8 mouse cellular contexts compared by ENCODE assay signal in genomic region chr10:127694636-127695035, GRCm38 (mm10). TPM values are rescaled to one million over a fixed set of nuclear protein-coding genes. Genes with fewer than 3 reads are reported as not detected.
DNase-seq lines count a peak whose midpoint lies in the region; ATAC-seq and TF ChIP-seq lines count a peak whose summit lies in the region.

No protein-coding gene starts in this region.

- no peak for TF ChIP-seq POLR2A in CH12.LX (IDR thresholded peaks at IDR 0.05; ENCODE audit: low read depth, low read length)

- H3K9me3 ChIP-seq in CH12.LX (replicated peaks; ENCODE audit: low read length) = no peaks in the 10 kb centered on the region
- H3K9me3 ChIP-seq in liver, embryonic 13.5 days (replicated peaks) = no peaks in the 10 kb centered on the region

- TF ChIP-seq RAD21 in CH12.LX (IDR thresholded peaks at IDR 0.05; ENCODE audit: low read depth, low read length) = peak; percentile 38

- no peaks in the 10 kb centered on the region for H3K79me2 ChIP-seq in CH12.LX (replicated peaks; ENCODE audit: control insufficient read depth, extremely low read depth, insufficient read depth, poor library complexity, severe bottlenecking)

- peaks cover 40 to 82% of the 10 kb centered on the region in 2 experiments for H3K36me3 ChIP-seq in CH12.LX (replicated peaks in 1 of 2; ENCODE audit: control insufficient read depth in 1 of 2, insufficient read depth in 1 of 2, low read length in 1 of 2)
- H3K36me3 ChIP-seq in liver, embryonic 13.5 days = peaks cover 67% of the 10 kb centered on the region

- ATAC-seq in liver, embryonic 13.5 days (ENCODE audit: low read depth) = peak; percentile 43; the same call in 1 of the 2 replicates

- no peak overlapping the region for H3K4me3 ChIP-seq in CH12.LX (replicated peaks in 1 of 3; ENCODE audit: low read depth in 2 of 3, low read length in 2 of 3, poor library complexity in 1 of 3)
- H3K4me3 ChIP-seq in liver, embryonic 13.5 days (replicated peaks) = no peak overlapping the region

- no peaks in the 10 kb centered on the region for H3K27me3 ChIP-seq in CH12.LX (replicated peaks)
- no peaks in the 10 kb centered on the region for H3K27me3 ChIP-seq in liver, embryonic 13.5 days

- peak; percentile 27 for DNase-seq in kidney, postnatal 10 days
- DNase-seq in kidney, adult 8-10 months = no peak
- DNase-seq in CH12.LX (ENCODE audit: extremely low read depth) = peak; percentile 35
- peak; percentile 34 for DNase-seq in brain, adult 2 months (ENCODE audit: low read depth, low spot score)
- no peak for DNase-seq in liver, embryonic 13.5 days
- no peak for DNase-seq in urinary bladder, postnatal 36 days (ENCODE audit: low spot score in 2 of 2)
- no peak for DNase-seq in ovary, adult 18-20 months (ENCODE audit: low spot score)
- no peak for DNase-seq in left cerebral cortex, postnatal 4 days

- intact Hi-C loops in left cerebral cortex, postnatal 4 days (cut with DNase I) = loop anchor here (5.0 kb wide), 1 partner anchor 43 kb away; the partner anchor contains the start of gene Zbtb39

- H3K9ac ChIP-seq in CH12.LX (ENCODE audit: insufficient read depth, low read depth) = no peak overlapping the region
- no peak overlapping the region for H3K9ac ChIP-seq in liver, embryonic 13.5 days

- H3K27ac ChIP-seq in CH12.LX (ENCODE audit: insufficient read depth, low read depth) = no peak overlapping the region
- H3K27ac ChIP-seq in liver, embryonic 13.5 days = no peak overlapping the region

- 48% methylated on average over 2 of the region's 2 CpGs for WGBS in liver, embryonic 13.5 days (ENCODE audit: insufficient replicate concordance)

- no peak overlapping the region for H3K4me2 ChIP-seq in CH12.LX (ENCODE audit: insufficient read depth, low read depth, poor library complexity, severe bottlenecking)
- H3K4me2 ChIP-seq in liver, embryonic 13.5 days = no peak overlapping the region

- dilution Hi-C loops in CH12.LX (cut with MboI; ENCODE audit: extremely low pct_ligation_motif_present, extremely low pct_unique_long_range_greater_than_20kb, low sequenced_read_pairs) = no loop called here

- TF ChIP-seq EP300 in CH12.LX (IDR thresholded peaks at IDR 0.05; ENCODE audit: low read length) = no peak

- no peaks in the 10 kb centered on the region for H3K4me1 ChIP-seq in CH12.LX (ENCODE audit: control insufficient read depth in 1 of 2, insufficient read depth in 2 of 2)
- H3K4me1 ChIP-seq in liver, embryonic 13.5 days (replicated peaks) = peaks cover 11% of the 10 kb centered on the region

- TF ChIP-seq CTCF in CH12.LX (conservative IDR thresholded peaks at IDR 0.05 in 1 of 2, IDR thresholded peaks at IDR 0.05 in 1 of 2; ENCODE audit: low read depth in 2 of 2, low read length in 2 of 2) = peak; percentile 72 to 78

- in situ Hi-C loops in CH12.LX (cut with MboI; ENCODE audit: low pct_ligation_motif_present, low pct_unique_long_range_greater_than_20kb, low sequenced_read_pairs) = loop anchor here (5.0 kb wide), 1 partner anchor 38 kb away; no protein-coding TSS in a partner anchor

TF ChIP-seq in CH12.LX, 34 proteins besides CTCF, POLR2A, EP300 and RAD21:
- TF ChIP-seq SMC3 (IDR thresholded peaks at IDR 0.05; ENCODE audit: low read depth, low read length) (peak; percentile 76), ZNF384 (IDR thresholded peaks at IDR 0.05; ENCODE audit: low read depth, low read length) (peak; percentile 81), CHD1 (IDR thresholded peaks at IDR 0.05; ENCODE audit: low read depth, low read length) (no peak), MYC (IDR thresholded peaks at IDR 0.05; ENCODE audit: low read depth, low read length) (0 out of 2 replicates have a peak, but pooled peaks have one; percentile 18)
TF ChIP-seq in CH12.LX: peak in this region for 3.

RNA-seq across cellular contexts. Expression of gene Myo1a, which starts 10.3 kb away (rescaled TPM):
- 1.8 and 2.3 TPM in 2 replicates for total RNA-seq in CH12.LX (2012; rRNA removed)
- total RNA-seq in CH12.LX (2014; rRNA removed) = 0.08 and 0.24 TPM in 2 replicates
- 0.36 and 0.45 TPM in 2 replicates for polyA plus RNA-seq in CH12.LX (2012; ENCODE audit: insufficient read length, low read depth)
- 0.17 TPM in 2 replicates for polyA plus RNA-seq in liver, embryonic 13.5 days (2015; fragmentation: Nextera tagmentation; extraction: Ambion mirVana)
- total RNA-seq in left cerebral cortex, postnatal 4 days (2021) = under 1 TPM; 0.46 to 0.82 TPM

RNA-seq across cellular contexts. Expression of gene Nab2, which starts 26.3 kb away (rescaled TPM):
- total RNA-seq in CH12.LX (2012; rRNA removed) = 10.0 and 13.9 TPM in 2 replicates
- 5.9 and 8.1 TPM in 2 replicates for total RNA-seq in CH12.LX (2014; rRNA removed)
- 9.2 and 10.8 TPM in 2 replicates for polyA plus RNA-seq in CH12.LX (2012; ENCODE audit: insufficient read length, low read depth)
- 1.5 and 2.1 TPM in 2 replicates for polyA plus RNA-seq in liver, embryonic 13.5 days (2015; fragmentation: Nextera tagmentation; extraction: Ambion mirVana)
- 10 to 100 TPM; 21.5 to 21.9 TPM for total RNA-seq in left cerebral cortex, postnatal 4 days (2021)

RNA-seq across cellular contexts. Expression of gene Nemp1, which starts 27.9 kb away (rescaled TPM):
- total RNA-seq in CH12.LX (2012; rRNA removed) = 12.5 and 13.2 TPM in 2 replicates
- total RNA-seq in CH12.LX (2014; rRNA removed) = 17.4 and 18.3 TPM in 2 replicates
- polyA plus RNA-seq in CH12.LX (2012; ENCODE audit: insufficient read length, low read depth) = 7.5 and 8.3 TPM in 2 replicates
- polyA plus RNA-seq in liver, embryonic 13.5 days (2015; fragmentation: Nextera tagmentation; extraction: Ambion mirVana) = 5.0 and 6.3 TPM in 2 replicates
- 1 to 10 TPM; 4.8 to 5.6 TPM for total RNA-seq in left cerebral cortex, postnatal 4 days (2021)

RNA-seq across cellular contexts. Expression of gene Tac2, which starts 29.6 kb away (rescaled TPM):
- total RNA-seq in CH12.LX (2012; rRNA removed) = not detected in 2 replicates
- total RNA-seq in CH12.LX (2014; rRNA removed) = not detected in 2 replicates
- polyA plus RNA-seq in CH12.LX (2012; ENCODE audit: insufficient read length, low read depth) = not detected in 2 replicates
- polyA plus RNA-seq in liver, embryonic 13.5 days (2015; fragmentation: Nextera tagmentation; extraction: Ambion mirVana) = 11.4 and 14.2 TPM in 2 replicates
- total RNA-seq in left cerebral cortex, postnatal 4 days (2021) = 1 to 10 TPM; 2.8 to 4.3 TPM

RNA-seq across cellular contexts. Expression of gene Zbtb39, which starts 44.7 kb away (rescaled TPM):
- total RNA-seq in CH12.LX (2012; rRNA removed) = 3.7 and 4.2 TPM in 2 replicates
- 0.63 and 1.1 TPM in 2 replicates for total RNA-seq in CH12.LX (2014; rRNA removed)
- polyA plus RNA-seq in CH12.LX (2012; ENCODE audit: insufficient read length, low read depth) = 4.0 and 5.0 TPM in 2 replicates
- 0.75 and 0.94 TPM in 2 replicates for polyA plus RNA-seq in liver, embryonic 13.5 days (2015; fragmentation: Nextera tagmentation; extraction: Ambion mirVana)
- total RNA-seq in left cerebral cortex, postnatal 4 days (2021) = 10 to 100 TPM; 14.5 to 15.1 TPM

Comparison
In these comparisons a context has a peak if more than half of its experiments do, and no peak if none do; other contexts are left out.
1. DNase-seq: peak in kidney, postnatal 10 days (single experiment), CH12.LX (single experiment) and brain, adult 2 months (single experiment); none in kidney, adult 8-10 months (0 of 2), liver, embryonic 13.5 days (single experiment), urinary bladder, postnatal 36 days (0 of 2), ovary, adult 18-20 months (single experiment) and left cerebral cortex, postnatal 4 days (single experiment).